Mouse (Mus musculus): Measurements from ENCODE around the gene Ch25h.

Gene Ch25h

DNA sequence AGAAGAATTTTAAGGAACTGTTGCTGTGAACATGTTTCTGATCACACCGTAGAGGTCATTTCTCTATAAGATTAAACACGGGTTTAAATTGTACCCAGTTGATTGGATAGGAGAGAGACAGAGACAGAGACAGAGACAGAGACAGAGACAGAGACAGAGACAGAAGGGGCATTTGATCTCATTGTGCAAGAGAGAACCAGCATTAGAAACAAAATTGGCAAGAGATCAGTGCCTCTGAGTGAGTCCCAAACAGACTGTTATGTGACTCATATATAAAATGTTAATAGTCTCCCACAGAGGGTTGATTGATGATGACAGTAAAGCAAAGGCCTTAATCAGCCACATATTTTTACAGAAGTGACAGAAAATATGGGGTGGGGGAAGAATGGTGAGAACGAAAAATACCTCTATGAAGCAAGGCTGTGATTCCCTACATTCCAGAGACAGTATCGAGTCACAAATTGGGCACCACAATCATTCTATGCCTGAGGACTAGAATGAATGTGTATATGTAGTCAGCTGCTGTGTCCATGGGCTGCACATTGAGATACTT, 51.1 kb downstream of the Ch25h start:
- H3K36me3 ChIP-seq (ENCODE audit: insufficient read depth, low read length) = no peaks in the 10 kb centered on the region
- no peaks in the 10 kb centered on the region for H3K27me3 ChIP-seq (ENCODE audit: insufficient read depth, low read length)
- H3K9me3 ChIP-seq (ENCODE audit: low read length) = no peaks in the 10 kb centered on the region
- no peaks in the 10 kb centered on the region for H3K4me1 ChIP-seq (replicated peaks; ENCODE audit: low read depth, low read length)
- no peak overlapping the region for H3K4me3 ChIP-seq (replicated peaks; ENCODE audit: low read length)
- no peak for TF ChIP-seq NANOG (IDR thresholded peaks at IDR 0.05; ENCODE audit: borderline replicate concordance, low read length)
- no peak for TF ChIP-seq POU5F1 (IDR thresholded peaks at IDR 0.05; ENCODE audit: borderline replicate concordance, low read length)
- no peak for TF ChIP-seq CTCF (conservative IDR thresholded peaks at IDR 0.05; ENCODE audit: low read length)

All from E14TG2a.4 (cell line).